Comparison of ENCODE assay signal across 8 mouse cellular contexts in the genomic region with DNA sequence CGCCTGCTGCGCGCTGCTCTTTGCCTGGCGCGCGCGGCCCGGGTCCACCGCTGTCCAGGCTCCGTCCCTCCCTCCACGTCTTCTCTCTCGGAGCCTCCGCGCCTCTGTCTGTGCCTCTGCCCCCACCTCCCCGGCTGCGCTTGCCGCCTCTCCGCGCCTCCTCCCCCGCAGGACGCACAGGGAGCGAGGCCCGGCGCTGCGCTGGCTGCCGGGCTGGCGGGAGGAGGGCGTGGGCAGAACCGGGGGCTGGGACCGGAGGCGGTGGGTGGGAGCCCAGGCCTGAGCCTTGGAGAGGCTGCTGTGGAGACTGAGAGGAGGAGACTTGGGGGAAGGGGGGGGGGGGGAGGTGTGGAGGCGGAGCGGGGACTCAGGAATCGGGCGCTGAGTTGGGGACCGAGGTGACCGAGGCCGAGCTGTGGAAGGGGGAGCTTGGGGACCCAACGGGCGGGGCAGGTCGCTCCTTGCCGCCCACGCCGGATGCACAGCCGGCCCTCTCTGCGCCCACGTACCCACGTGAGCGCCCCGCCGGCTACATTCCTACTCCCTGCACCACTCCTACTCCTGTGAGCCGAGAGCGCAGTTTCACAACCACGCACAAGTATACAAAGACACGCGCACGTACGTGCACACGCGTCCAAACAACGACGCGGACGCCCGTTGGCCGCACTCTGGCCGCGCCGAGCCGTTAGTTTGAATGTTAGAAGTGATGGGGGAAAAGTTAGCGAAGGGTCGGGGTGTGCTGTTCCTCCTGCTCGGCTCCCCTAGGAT. TPM values are rescaled to one million over a fixed set of nuclear protein-coding genes. Genes with fewer than 3 reads are reported as not detected.
DNase-seq lines count a peak whose midpoint lies in the region; ATAC-seq lines count a peak whose summit lies in the region.

A gene (plus strand): TSS at position 401 of the 768 bp plus-strand sequence.

- intact Hi-C loops in heart, postnatal 25 days (cut with DNase I), result no loop called here

- H3K4me2 ChIP-seq in forebrain, embryonic 15.5 days (replicated peaks), result peak within 1 kb of the TSS; percentile 88
- H3K4me2 ChIP-seq in lung, embryonic 15.5 days, result peak within 1 kb of the TSS; percentile 81

- peak; percentile 63 for ATAC-seq in forebrain, embryonic 15.5 days (replicated peaks)
- peak; percentile 72 for ATAC-seq in lung, embryonic 15.5 days (ENCODE audit: borderline replicate concordance, extremely low read depth, low FRiP score, low TSS enrichment)
- ATAC-seq in neutrophil, adult 5-6 weeks (ENCODE audit: extremely low read depth, insufficient number of reproducible peaks, low FRiP score, poor library complexity, severe bottlenecking), result peak; percentile 36; the same call in 1 of the 2 replicates

- peak; percentile 74 for DNase-seq in ES-CJ7 (ENCODE audit: low read depth, low spot score)
- DNase-seq in cerebellum, adult 11-12 months, result peak; percentile 92
- DNase-seq in heart, postnatal 25 days (ENCODE audit: low spot score), result peak; percentile 89
- peak; percentile 65 to 82 for DNase-seq in layer of hippocampus, adult 18-20 months (ENCODE audit: low spot score in 2 of 2)
- peak; percentile 67 to 72 for DNase-seq in thymus, adult 18-20 months

- H3K4me1 ChIP-seq in forebrain, embryonic 15.5 days, result peaks cover 59% of the 10 kb centered on the region
- H3K4me1 ChIP-seq in lung, embryonic 15.5 days, result peaks cover 60% of the 10 kb centered on the region

- no peaks in the 10 kb centered on the region for H3K9me3 ChIP-seq in forebrain, embryonic 15.5 days
- H3K9me3 ChIP-seq in lung, embryonic 15.5 days, result no peaks in the 10 kb centered on the region

- H3K36me3 ChIP-seq in forebrain, embryonic 15.5 days, result no peaks in the 10 kb centered on the region
- H3K36me3 ChIP-seq in lung, embryonic 15.5 days, result peaks cover 17% of the 10 kb centered on the region

- H3K27me3 ChIP-seq in forebrain, embryonic 15.5 days, result peaks cover 50% of the 10 kb centered on the region
- no peaks in the 10 kb centered on the region for H3K27me3 ChIP-seq in lung, embryonic 15.5 days

- H3K27ac ChIP-seq in forebrain, embryonic 15.5 days (replicated peaks), result peak within 1 kb of the TSS; percentile 76
- H3K27ac ChIP-seq in lung, embryonic 15.5 days, result peak within 1 kb of the TSS; percentile 100

- H3K9ac ChIP-seq in forebrain, embryonic 15.5 days (replicated peaks), result peak within 1 kb of the TSS; percentile 63
- peak within 1 kb of the TSS; percentile 88 for H3K9ac ChIP-seq in lung, embryonic 15.5 days

- WGBS in forebrain, embryonic 15.5 days, result under 1% methylated on average over 68 of the region's 73 CpGs
- WGBS in lung, embryonic 15.5 days, result under 1% methylated on average over 61 of the region's 73 CpGs

- H3K4me3 ChIP-seq in forebrain, embryonic 15.5 days, result peak within 1 kb of the TSS; percentile 64
- peak within 1 kb of the TSS; percentile 75 for H3K4me3 ChIP-seq in lung, embryonic 15.5 days

RNA-seq across cellular contexts. Expression of the gene that starts here (rescaled TPM):
- 4.8 and 5.8 TPM in 2 replicates for polyA plus RNA-seq in forebrain, embryonic 15.5 days (2015; fragmentation: Nextera tagmentation; extraction: Ambion mirVana)
- total RNA-seq in heart, postnatal 25 days (2021), result 1 to 10 TPM; 3.4 to 4.4 TPM
- total RNA-seq in layer of hippocampus, adult 18-20 months (2021), result 1 to 10 TPM; 6.6 to 6.7 TPM
- polyA plus RNA-seq in lung, embryonic 15.5 days (2015; fragmentation: Nextera tagmentation; extraction: Ambion mirVana), result 11.8 TPM in 2 replicates
- total RNA-seq in neutrophil, adult 5-6 weeks (2017), result 42.6 and 45.7 TPM in 2 replicates

Comparison
In these comparisons a context has a peak if more than half of its experiments do, and no peak if none do; other contexts are left out.
1. Peak in every context shown above with its lines: DNase-seq, ATAC-seq, H3K4me3 ChIP-seq and H3K27ac ChIP-seq.